Mouse (Mus musculus) inflammation-experienced regulatory T-cells, adult 16 weeks (primary cell): ENCODE measurements around the gene Gm13271. TPM values are rescaled to one million over a fixed set of nuclear protein-coding genes. Genes with fewer than 3 reads are reported as not detected.

Experiments
- polyA plus RNA-seq: library from polyadenylated mRNA; unstranded; fragments of 100-300 nt; shearing (Covaris generic); gene quantifications from one replicate; pipeline ENCODE4 v1.2.1, GENCODE M21; 2017

The Gm13271 gene
- not detected for polyA plus RNA-seq

DNA sequence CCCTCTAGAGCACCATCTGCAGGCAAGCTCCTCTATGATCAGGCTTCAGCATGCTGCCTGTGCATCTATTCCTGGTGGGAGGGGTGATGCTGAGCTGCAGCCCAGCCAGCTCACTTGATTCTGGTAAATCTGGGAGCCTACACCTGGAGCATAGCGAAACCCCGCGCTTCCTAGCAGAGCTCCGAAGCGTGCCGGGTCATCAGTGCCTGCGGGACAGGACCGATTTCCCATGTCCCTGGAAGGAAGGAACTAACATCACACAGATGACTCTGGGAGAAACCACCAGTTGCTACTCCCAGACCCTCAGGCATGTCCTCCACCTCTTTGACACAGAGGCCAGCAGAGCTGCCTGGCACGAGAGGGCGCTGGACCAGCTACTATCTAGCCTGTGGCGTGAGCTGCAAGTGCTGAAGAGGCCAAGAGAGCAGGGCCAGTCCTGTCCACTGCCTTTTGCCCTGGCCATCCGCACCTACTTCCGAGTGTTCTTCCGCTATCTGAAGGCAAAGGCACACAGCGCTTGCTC lies at the start of gene Gm13271:
Gene Gm13271, plus strand, starts transcription at position 51 of the 523 bp plus-strand sequence.

DNA sequence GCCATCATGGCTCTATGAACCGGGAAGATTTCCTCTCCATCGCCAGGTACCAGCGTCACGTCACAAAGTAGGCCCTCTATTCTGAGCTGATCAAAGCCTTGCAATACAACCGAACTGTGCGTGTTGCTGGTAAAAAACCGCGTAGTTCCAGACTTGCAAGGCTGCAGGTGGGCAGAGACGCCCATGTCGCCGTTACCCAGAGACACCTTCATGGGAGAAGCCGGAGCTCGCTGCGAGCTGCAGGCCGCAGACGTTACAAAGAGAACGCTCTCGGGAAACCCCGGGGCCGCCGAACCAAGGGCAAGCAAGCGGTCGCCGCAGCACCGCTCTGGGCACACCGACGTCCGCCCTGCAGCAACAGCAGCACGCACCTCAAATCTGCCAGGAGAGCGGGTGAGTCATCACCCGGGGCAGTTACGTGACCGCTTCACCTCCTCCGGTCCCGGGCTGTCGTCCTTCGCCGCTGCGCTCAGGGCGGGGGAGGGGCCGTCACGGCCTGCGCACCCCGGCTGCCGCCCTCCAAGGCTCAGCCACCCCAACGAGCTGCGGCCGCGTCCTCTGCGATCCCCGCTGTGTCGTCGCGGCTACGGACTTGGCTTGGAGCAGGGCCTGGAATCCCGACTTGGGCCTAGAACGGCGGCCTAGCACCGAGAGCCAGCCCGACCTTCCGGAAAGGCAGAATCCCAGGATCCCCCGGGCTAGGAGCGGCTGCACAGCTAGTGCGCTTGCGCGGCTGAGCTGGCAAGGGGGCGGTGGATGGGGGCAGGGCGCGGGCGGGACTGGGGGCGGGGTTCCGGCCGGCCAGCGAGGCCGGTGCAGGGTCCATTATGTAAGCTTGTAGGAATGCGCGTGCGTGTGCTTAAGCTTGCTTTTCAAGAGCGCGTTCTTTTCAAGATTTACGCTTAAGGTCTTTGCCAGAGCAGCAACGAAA lies 32.6 kb upstream of the Gm13271 start, which contains the start of the genes Gm26566 and Klhl9:
Gene Gm26566, plus strand, starts transcription at position 15 of the 931 bp plus-strand sequence.
Gene Klhl9, minus strand, starts transcription at position 675 of the 931 bp plus-strand sequence.

DNA sequence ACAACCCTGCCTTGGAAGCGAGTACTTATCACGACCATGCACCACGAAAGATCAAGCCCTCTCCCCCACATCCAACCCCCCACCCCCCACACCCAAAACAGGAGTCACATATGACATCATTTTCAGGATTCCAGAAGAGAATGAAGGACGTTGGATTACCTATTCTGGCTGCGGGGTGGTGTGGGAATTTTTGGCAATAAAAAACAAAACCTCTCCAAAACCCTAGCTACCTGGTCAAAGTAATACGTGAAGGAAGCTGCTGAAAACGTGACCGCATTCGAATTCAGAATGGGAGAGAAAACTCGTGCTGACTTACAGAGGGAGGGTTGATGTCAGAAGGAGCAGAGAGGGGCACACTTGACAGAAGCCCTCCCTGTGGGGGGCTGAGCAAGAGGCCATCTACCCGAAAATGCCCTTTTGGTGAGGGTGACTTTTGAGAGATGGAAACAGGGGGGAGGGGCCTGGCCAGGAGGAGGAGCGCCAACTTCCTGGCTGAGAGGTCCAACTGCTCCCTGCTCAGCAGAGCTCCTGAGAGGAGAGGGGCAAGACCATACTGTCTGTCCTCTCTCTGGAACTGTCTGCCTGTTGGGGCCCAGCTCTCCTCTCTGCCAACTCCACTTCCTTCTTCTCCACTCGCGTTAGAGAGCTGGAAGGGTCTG lies 5.1 kb downstream of the Gm13271 start, which contains the start of gene Gm13283:
Gene Gm13283, plus strand, starts transcription at position 510 of the 659 bp plus-strand sequence.

DNA sequence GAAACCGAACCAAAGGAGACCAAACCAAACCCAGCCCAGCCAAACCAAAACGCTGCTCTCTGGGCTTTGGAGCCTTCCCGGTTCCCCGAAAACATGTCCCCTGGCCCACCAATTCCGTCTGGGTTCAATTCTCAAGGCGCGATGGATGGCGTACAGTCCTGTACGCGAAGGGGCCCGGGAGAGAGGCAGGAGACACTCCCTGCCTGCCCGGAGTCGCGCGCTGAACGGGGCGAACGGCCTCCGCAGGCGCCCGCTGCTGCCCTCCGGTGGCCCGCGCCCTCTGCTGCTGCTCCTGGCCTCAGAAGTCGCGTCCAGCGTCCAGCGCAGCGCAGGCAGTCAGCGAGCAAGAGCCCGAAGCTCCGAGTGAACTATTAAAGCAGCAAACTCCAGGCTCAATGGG lies 18.9 kb downstream of the Gm13271 start, which contains the start of gene Gm13290:
Gene Gm13290, plus strand, starts transcription at position 301 of the 400 bp plus-strand sequence.

DNA sequence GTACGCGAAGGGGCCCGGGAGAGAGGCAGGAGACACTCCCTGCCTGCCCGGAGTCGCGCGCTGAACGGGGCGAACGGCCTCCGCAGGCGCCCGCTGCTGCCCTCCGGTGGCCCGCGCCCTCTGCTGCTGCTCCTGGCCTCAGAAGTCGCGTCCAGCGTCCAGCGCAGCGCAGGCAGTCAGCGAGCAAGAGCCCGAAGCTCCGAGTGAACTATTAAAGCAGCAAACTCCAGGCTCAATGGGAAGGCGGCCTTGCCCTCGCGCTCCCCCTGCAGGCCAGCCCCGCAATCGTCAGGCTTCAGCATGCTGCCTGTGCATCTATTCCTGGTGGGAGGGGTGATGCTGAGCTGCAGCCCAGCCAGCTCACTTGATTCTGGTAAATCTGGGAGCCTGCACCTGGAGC lies 22.0 kb downstream of the Gm13271 start, which contains the start of gene Gm13289:
Gene Gm13289, plus strand, starts transcription at position 301 of the 400 bp plus-strand sequence.

DNA sequence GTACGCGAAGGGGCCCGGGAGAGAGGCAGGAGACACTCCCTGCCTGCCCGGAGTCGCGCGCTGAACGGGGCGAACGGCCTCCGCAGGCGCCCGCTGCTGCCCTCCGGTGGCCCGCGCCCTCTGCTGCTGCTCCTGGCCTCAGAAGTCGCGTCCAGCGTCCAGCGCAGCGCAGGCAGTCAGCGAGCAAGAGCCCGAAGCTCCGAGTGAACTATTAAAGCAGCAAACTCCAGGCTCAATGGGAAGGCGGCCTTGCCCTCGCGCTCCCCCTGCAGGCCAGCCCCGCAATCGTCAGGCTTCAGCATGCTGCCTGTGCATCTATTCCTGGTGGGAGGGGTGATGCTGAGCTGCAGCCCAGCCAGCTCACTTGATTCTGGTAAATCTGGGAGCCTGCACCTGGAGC lies 24.9 kb downstream of the Gm13271 start, which contains the start of gene Gm13272:
Gene Gm13272, plus strand, starts transcription at position 301 of the 400 bp plus-strand sequence.

GRCm38 (mm10) chr4:88781831-88782230 lies 27.2 kb downstream of the Gm13271 start, which contains the start of gene Ifnz:
Gene Ifnz, plus strand, starts transcription at chr4:88782131.

DNA sequence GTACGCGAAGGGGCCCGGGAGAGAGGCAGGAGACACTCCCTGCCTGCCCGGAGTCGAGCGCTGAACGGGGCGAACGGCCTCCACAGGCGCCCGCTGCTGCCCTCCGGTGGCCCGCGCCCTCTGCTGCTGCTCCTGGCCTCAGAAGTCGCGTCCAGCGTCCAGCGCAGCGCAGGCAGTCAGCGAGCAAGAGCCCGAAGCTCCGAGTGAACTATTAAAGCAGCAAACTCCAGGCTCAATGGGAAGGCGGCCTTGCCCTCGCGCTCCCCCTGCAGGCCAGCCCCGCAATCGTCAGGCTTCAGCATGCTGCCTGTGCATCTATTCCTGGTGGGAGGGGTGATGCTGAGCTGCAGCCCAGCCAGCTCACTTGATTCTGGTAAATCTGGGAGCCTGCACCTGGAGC lies 30.7 kb downstream of the Gm13271 start, which contains the start of gene Gm13276:
Gene Gm13276, plus strand, starts transcription at position 301 of the 400 bp plus-strand sequence.

GRCm38 (mm10) chr4:88788402-88788801 lies 33.7 kb downstream of the Gm13271 start, which contains the start of gene Gm13277:
Gene Gm13277, plus strand, starts transcription at chr4:88788632.

GRCm38 (mm10) chr4:88791250-88791649 lies 36.6 kb downstream of the Gm13271 start, which contains the start of gene Gm13278:
Gene Gm13278, plus strand, starts transcription at chr4:88791550.

DNA sequence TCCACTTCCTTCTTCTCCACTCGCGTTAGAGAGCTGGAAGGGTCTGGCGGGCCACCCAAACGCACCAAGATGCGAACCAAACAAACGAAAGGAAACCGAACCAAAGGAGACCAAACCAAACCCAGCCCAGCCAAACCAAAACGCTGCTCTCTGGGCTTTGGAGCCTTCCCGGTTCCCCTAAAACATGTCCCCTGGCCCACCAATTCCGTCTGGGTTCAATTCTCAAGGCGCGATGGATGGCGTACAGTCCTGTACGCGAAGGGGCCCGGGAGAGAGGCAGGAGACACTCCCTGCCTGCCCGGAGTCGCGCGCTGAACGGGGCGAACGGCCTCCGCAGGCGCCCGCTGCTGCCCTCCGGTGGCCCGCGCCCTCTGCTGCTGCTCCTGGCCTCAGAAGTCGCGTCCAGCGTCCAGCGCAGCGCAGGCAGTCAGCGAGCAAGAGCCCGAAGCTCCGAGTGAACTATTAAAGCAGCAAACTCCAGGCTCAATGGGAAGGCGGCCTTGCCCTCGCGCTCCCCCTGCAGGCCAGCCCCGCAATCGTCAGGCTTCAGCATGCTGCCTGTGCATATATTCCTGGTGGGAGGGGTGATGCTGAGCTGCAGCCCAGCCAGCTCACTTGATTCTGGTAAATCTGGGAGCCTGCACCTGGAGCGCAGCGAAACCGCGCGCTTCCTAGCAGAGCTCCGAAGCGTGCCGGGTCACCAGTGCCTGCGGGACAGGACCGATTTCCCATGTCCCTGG lies 39.4 kb downstream of the Gm13271 start, which contains the start of gene Gm13275:
Gene Gm13275, plus strand, starts transcription at position 552 of the 740 bp plus-strand sequence.

DNA sequence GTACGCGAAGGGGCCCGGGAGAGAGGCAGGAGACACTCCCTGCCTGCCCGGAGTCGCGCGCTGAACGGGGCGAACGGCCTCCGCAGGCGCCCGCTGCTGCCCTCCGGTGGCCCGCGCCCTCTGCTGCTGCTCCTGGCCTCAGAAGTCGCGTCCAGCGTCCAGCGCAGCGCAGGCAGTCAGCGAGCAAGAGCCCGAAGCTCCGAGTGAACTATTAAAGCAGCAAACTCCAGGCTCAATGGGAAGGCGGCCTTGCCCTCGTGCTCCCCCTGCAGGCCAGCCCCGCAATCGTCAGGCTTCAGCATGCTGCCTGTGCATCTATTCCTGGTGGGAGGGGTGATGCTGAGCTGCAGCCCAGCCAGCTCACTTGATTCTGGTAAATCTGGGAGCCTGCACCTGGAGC lies 42.4 kb downstream of the Gm13271 start, which contains the start of gene Gm13279:
Gene Gm13279, plus strand, starts transcription at position 301 of the 400 bp plus-strand sequence.

GRCm38 (mm10) chr4:88799365-88799764 lies 44.7 kb downstream of the Gm13271 start, which contains the start of gene Gm13285:
Gene Gm13285, plus strand, starts transcription at chr4:88799665.

DNA sequence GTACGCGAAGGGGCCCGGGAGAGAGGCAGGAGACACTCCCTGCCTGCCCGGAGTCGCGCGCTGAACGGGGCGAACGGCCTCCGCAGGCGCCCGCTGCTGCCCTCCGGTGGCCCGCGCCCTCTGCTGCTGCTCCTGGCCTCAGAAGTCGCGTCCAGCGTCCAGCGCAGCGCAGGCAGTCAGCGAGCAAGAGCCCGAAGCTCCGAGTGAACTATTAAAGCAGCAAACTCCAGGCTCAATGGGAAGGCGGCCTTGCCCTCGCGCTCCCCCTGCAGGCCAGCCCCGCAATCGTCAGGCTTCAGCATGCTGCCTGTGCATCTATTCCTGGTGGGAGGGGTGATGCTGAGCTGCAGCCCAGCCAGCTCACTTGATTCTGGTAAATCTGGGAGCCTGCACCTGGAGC lies 48.3 kb downstream of the Gm13271 start, which contains the start of gene Gm13287:
Gene Gm13287, plus strand, starts transcription at position 301 of the 400 bp plus-strand sequence.

Other genes starting within 250 kb of the Gm13271 start
- not detected for gene Ifnb1, start 232.1 kb upstream of the Gm13271 start, polyA plus RNA-seq
- gene Ifna15, start 196.6 kb upstream of the Gm13271 start, polyA plus RNA-seq = not detected
- not detected for gene Ifna14, start 183.1 kb upstream of the Gm13271 start, polyA plus RNA-seq
- gene Ifna9, start 162.5 kb upstream of the Gm13271 start, polyA plus RNA-seq = not detected
- not detected for gene Ifna12, start 151.5 kb upstream of the Gm13271 start, polyA plus RNA-seq
- gene C87499, start 120.5 kb upstream of the Gm13271 start, polyA plus RNA-seq = not detected
- gene Ifna13, start 110.4 kb upstream of the Gm13271 start, polyA plus RNA-seq = not detected
- not detected for gene Ifna16, start 77.9 kb upstream of the Gm13271 start, polyA plus RNA-seq
- not detected for gene Ifna2, start 71.0 kb upstream of the Gm13271 start, polyA plus RNA-seq
- not detected for gene Ifnab, start 63.5 kb upstream of the Gm13271 start, polyA plus RNA-seq
- gene Gm26566, start 33.1 kb upstream of the Gm13271 start, polyA plus RNA-seq = not detected
- gene Klhl9, start 32.4 kb upstream of the Gm13271 start, polyA plus RNA-seq = 24.6 TPM
- gene Gm13283, start 5.3 kb downstream of the Gm13271 start, polyA plus RNA-seq = not detected
- not detected for gene Gm13290, start 19.0 kb downstream of the Gm13271 start, polyA plus RNA-seq
- not detected for gene Gm13289, start 22.1 kb downstream of the Gm13271 start, polyA plus RNA-seq
- gene Gm13272, start 25.0 kb downstream of the Gm13271 start, polyA plus RNA-seq = not detected
- gene Ifnz, start 27.3 kb downstream of the Gm13271 start, polyA plus RNA-seq = 0.72 TPM
- not detected for gene Gm13276, start 30.8 kb downstream of the Gm13271 start, polyA plus RNA-seq
- gene Gm13277, start 33.8 kb downstream of the Gm13271 start, polyA plus RNA-seq = not detected
- gene Gm13278, start 36.7 kb downstream of the Gm13271 start, polyA plus RNA-seq = not detected
- gene Gm13275, start 39.6 kb downstream of the Gm13271 start, polyA plus RNA-seq = not detected
- gene Gm13279, start 42.5 kb downstream of the Gm13271 start, polyA plus RNA-seq = not detected
- 1.2 TPM for gene Gm13285, start 44.8 kb downstream of the Gm13271 start, polyA plus RNA-seq
- gene Gm13287, start 48.4 kb downstream of the Gm13271 start, polyA plus RNA-seq = not detected
- not detected for gene Gm13288, start 50.7 kb downstream of the Gm13271 start, polyA plus RNA-seq
- gene Ifna7, start 61.4 kb downstream of the Gm13271 start, polyA plus RNA-seq = not detected
- gene Ifna11, start 65.1 kb downstream of the Gm13271 start, polyA plus RNA-seq = not detected
- gene Ifna6, start 72.5 kb downstream of the Gm13271 start, polyA plus RNA-seq = not detected
- not detected for gene Ifna5, start 80.7 kb downstream of the Gm13271 start, polyA plus RNA-seq
- gene Ifna4, start 87.0 kb downstream of the Gm13271 start, polyA plus RNA-seq = not detected
- gene Ifna1, start 95.2 kb downstream of the Gm13271 start, polyA plus RNA-seq = not detected
- gene Ifne, start 125.3 kb downstream of the Gm13271 start, polyA plus RNA-seq = not detected